Mouse (Mus musculus) embryonic facial prominence, embryonic 11.5 days (tissue): Measurements from ENCODE around the gene Nup93. TPM values are rescaled to one million over a fixed set of nuclear protein-coding genes. Genes with fewer than 3 reads are reported as not detected.

Experiments used
- ATAC-seq: fragments of 200-750 bp; cut with Nextera tagmentation; replicated peaks from 2 replicates; pipeline ENCODE4 v1.8.0; 2017; ENCODE audit warnings: low read depth; ENCODE audit not compliant: insufficient number of reproducible peaks, low FRiP score, low TSS enrichment
- DNase-seq: peaks from one replicate; pipeline ENCODE4 v3.0.0-alpha.2; 2015; ENCODE audit warnings: low spot score
- H3K27ac ChIP-seq: fragments of 300-500 bp; sonication (generic); replicated peaks from 2 replicates; pipeline ENCODE4 v1.5.1; 2014; ENCODE audit warnings: mild to moderate bottlenecking, low read depth, low read length, control low read depth
- H3K27me3 ChIP-seq: fragments of 300-500 bp; sonication (generic); 2 replicates; pipeline ENCODE4 v1.6.1; 2014; ENCODE audit warnings: mild to moderate bottlenecking, low read length, moderate library complexity, mixed read lengths; ENCODE audit not compliant: control insufficient read depth, insufficient read depth
- H3K36me3 ChIP-seq: fragments of 300-500 bp; sonication (generic); replicated peaks from 2 replicates; pipeline ENCODE4 v1.6.1; 2014; ENCODE audit warnings: low read depth, mild to moderate bottlenecking, low read length, moderate library complexity, mixed read lengths; ENCODE audit not compliant: control insufficient read depth, insufficient read depth
- H3K4me1 ChIP-seq: fragments of 300-500 bp; sonication (generic); 2 replicates; pipeline ENCODE4 v1.6.1; 2014; ENCODE audit warnings: low read length, mixed read lengths; ENCODE audit not compliant: control insufficient read depth, insufficient read depth
- H3K4me2 ChIP-seq: fragments of 300-500 bp; sonication (generic); 2 replicates; pipeline ENCODE4 v1.6.1; 2014; ENCODE audit warnings: low read depth, mild to moderate bottlenecking, control low read depth, low read length, moderate library complexity
- H3K4me3 ChIP-seq: fragments of 300-500 bp; sonication (generic); 2 replicates; pipeline ENCODE4 v1.5.1; 2014; ENCODE audit warnings: low read depth, low read length, control low read depth
- H3K9ac ChIP-seq: fragments of 300-500 bp; sonication (generic); replicated peaks from 2 replicates; pipeline ENCODE4 v1.6.1; 2014; ENCODE audit warnings: mild to moderate bottlenecking, control low read depth, low read length
- H3K9me3 ChIP-seq: fragments of 300-500 bp; sonication (generic); replicated peaks from 2 replicates; pipeline ENCODE4 v1.6.1; 2016; ENCODE audit warnings: mild to moderate bottlenecking, low read length, inconsistent platforms, mixed read lengths; ENCODE audit not compliant: control insufficient read depth
- WGBS: fragments of 180-500 bp; shearing (Covaris S2); extraction: QIAGEN DNeasy Blood & Tissue Kit; methylation state at CpG from one replicate; pipeline ENCODE4 v1.1.7; 2014; 5-methylcytosine and 5-hydroxymethylcytosine counted together
- polyA plus RNA-seq: library from polyadenylated mRNA; unstranded; fragments of >200 nt; fragmentation: Nextera tagmentation; extraction: Ambion mirVana; gene quantifications from 2 replicates; pipeline ENCODE4 v1.2.1, GENCODE M21; 2014

Gene Nup93
- polyA plus RNA-seq, 1 experiment from 2014 or later: 132 TPM

DNA sequence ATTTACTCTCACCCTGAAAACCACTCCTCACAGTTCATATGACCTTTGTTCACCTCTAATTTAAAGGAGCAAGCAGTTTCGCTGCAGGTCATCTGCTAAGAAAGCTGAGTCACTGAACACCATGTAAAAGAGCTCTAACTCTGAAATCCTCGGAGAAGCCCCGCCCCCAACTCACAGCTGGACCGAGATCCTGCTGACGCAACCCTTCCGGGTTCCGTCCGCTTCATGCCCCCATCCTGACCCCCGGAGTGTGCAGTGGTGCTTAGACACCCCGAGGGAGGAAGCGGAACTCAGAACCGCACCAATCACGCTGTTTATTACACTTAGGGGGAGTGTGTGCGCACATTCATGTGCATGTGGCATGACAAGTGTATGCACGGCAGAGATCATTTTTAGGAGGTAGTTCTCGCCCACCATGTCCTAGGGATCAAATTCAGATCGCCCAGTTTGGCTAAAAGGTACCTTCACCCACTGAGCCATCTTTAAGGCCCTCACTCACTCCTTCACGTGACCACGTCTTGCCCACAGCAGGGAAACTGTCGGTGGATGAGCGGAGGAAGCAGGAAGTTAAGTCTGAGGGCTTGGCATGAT lies 23.2 kb upstream of the Nup93 start:
- WGBS: 21% methylated on average over 21 of the region's 21 CpGs

DNA sequence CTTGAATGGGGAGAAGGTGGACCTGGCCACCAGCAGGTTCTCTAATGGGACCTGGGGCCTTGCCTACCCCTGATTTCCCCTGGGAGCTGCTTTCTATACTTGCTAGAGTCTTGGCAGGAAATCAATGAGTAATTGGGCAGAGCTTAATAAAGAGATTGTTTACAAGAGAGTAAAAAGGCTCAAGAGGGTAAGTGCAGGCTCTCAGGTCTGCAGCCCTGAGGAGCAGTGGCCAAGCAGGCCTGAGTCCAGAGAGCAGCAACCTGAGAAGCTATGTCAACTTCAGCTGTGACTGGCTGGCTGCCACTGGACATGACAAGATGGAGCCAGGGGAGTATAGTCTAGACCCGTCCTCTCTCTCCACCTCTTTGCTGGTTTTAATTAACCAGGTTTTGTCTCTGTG lies 21.4 kb upstream of the Nup93 start:
- 35% methylated on average over 1 of the region's 1 CpGs for WGBS
- Histone ChIP-seq H3K4me2 (no peak overlapping the region), H3K9ac (no peak overlapping the region), H3K27me3 (no peaks in the 10 kb centered on the region), H3K4me3 (no peak overlapping the region), H3K36me3 (no peaks in the 10 kb centered on the region), H3K27ac (no peak overlapping the region), H3K4me1 (no peaks in the 10 kb centered on the region), H3K9me3 (no peaks in the 10 kb centered on the region)
- ATAC-seq: no peak
- DNase-seq: no peak

More for the DNA sequence above, 23.2 kb upstream of the Nup93 start:
- peak overlapping the region; percentile 51 for H3K4me2 ChIP-seq
- H3K4me1 ChIP-seq: no peaks in the 10 kb centered on the region
- no peak overlapping the region for H3K9ac ChIP-seq
- H3K27ac ChIP-seq: no peak overlapping the region
- H3K27me3 ChIP-seq: peaks cover 12% of the 10 kb centered on the region
- peak; percentile 67 for DNase-seq
- no peaks in the 10 kb centered on the region for H3K9me3 ChIP-seq
- ATAC-seq: no peak
- H3K4me3 ChIP-seq: peak overlapping the region; percentile 25
- no peaks in the 10 kb centered on the region for H3K36me3 ChIP-seq

DNA sequence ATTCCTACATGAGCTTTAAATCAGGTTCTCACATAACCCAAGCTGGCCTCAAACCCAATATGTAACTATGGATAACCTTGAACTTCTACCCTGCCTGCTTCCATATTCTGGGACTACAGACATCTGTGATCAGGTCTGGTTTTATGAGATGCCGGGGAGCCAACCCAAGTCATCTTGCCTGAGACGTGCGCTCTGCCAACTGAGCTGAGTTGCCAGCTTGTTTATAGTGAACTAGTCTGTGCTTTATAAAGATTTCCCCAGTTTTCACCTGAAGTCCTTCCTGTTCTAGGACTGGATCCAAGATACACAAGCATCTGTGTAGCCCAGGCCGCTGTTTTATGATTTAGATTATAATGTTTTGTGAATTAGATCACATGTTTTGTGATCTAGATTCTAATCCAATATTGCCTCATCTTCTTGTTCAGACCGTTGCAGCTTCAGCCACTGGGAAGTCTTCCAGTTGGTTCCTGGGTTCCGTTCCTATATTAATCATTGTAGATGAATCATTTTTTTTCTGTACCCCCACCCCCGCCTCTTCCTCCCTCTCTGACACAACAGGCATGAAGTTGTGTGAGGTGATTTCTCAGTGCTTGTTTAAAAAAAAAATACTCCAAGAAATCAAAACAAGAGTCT lies 19.7 kb upstream of the Nup93 start:
- Histone ChIP-seq H3K27me3 (no peaks in the 10 kb centered on the region), H3K36me3 (no peaks in the 10 kb centered on the region), H3K4me2 (no peak overlapping the region), H3K4me3 (no peak overlapping the region), H3K27ac (no peak overlapping the region), H3K9me3 (no peaks in the 10 kb centered on the region), H3K9ac (no peak overlapping the region), H3K4me1 (no peaks in the 10 kb centered on the region)
- DNase-seq (no peak), ATAC-seq (no peak)
- WGBS: 91% methylated on average over 7 of the region's 7 CpGs

DNA sequence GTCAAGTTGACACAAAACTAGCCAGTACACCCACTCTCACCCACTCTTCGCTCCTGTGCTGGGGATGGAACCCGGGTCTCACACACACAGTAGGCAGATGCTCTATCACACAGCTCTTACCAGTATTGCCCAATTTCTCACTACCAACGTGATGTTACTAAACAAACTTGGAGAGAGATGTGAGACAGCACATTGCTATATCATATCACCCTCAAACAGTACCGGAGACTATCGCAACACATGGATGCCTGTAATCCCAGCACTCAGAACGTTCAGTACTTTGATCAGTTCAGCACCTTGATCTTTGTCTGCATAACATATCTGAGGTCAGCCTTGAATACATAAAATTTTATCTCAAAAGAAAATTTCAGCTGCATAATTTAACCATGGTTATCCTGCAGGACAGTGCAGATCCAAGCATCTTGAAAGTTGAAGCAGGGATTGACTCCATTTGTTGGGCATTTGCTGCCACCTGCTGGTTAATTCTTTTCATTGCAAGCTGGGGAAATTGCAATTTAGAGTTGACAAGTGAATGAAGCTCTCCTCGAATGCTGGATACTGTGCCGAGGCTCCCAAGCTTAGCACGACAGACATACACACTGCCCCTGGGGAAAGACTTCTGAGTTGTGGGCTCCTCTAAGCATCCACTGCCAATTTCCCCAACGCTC lies 15.0 kb upstream of the Nup93 start:
- no peaks in the 10 kb centered on the region for H3K4me1 ChIP-seq
- H3K27ac ChIP-seq: no peak overlapping the region
- DNase-seq (peak; percentile 87), ATAC-seq (peak; percentile 62; the same call in 1 of the 2 replicates)
- no peak overlapping the region for H3K4me3 ChIP-seq
- H3K36me3 ChIP-seq: no peaks in the 10 kb centered on the region
- H3K4me2 ChIP-seq: no peak overlapping the region
- no peak overlapping the region for H3K9ac ChIP-seq
- H3K9me3 ChIP-seq: no peaks in the 10 kb centered on the region
- H3K27me3 ChIP-seq: no peaks in the 10 kb centered on the region
- WGBS: 46% methylated on average over 10 of the region's 10 CpGs

DNA sequence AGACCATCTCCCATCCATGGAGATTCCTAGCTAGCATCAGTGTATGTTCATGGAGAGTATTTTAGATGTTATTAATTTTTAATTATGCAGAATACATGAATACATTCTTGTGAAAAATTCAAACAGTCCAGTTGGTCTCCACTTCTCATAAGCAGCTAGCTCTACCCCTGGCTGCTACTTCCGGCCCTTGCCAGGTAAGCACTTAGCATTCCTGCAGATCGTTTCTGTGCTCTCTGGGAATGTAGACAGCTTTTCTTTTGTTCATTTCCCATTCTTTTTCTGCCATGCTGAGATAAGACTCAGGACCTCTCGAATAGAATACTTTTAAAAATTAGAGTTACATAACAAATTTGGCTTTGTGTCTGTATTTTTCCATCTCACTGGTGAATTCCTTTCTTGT lies 10.3 kb upstream of the Nup93 start:
- DNase-seq (no peak), ATAC-seq (no peak)
- H3K4me3 ChIP-seq: no peak overlapping the region
- H3K9me3 ChIP-seq: no peaks in the 10 kb centered on the region
- no peaks in the 10 kb centered on the region for H3K27me3 ChIP-seq
- H3K4me2 ChIP-seq: no peak overlapping the region
- no peak overlapping the region for H3K9ac ChIP-seq
- H3K36me3 ChIP-seq: no peaks in the 10 kb centered on the region
- no peaks in the 10 kb centered on the region for H3K4me1 ChIP-seq
- no peak overlapping the region for H3K27ac ChIP-seq
- WGBS: 68% methylated on average over 3 of the region's 3 CpGs

DNA sequence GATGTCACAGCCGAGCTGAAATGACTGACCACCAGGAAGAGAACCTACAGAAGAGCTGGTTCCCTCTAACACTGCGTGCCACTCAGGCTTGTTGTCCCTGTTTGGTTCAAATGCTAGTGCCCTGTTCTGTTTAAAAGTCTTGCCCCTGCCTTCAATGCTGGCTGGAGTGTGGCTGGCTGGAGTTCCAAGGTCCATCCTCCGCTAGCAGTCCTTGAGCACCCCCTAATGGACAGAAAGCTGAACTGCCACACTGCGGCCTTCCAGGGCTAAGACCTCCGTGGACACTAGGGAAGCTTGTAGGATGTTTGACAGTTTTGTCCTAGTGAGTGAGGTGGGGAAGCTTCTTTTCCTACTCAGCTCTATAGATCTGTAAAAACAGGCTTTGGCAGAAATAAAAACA lies 8.6 kb upstream of the Nup93 start:
- no peaks in the 10 kb centered on the region for H3K9me3 ChIP-seq
- no peak overlapping the region for H3K27ac ChIP-seq
- DNase-seq (peak; percentile 89), ATAC-seq (peak; percentile 34; the same call in 1 of the 2 replicates)
- H3K4me3 ChIP-seq: no peak overlapping the region
- 16% methylated on average over 5 of the region's 5 CpGs for WGBS
- no peaks in the 10 kb centered on the region for H3K27me3 ChIP-seq
- no peak overlapping the region for H3K9ac ChIP-seq
- H3K4me2 ChIP-seq: no peak overlapping the region
- H3K4me1 ChIP-seq: no peaks in the 10 kb centered on the region
- no peaks in the 10 kb centered on the region for H3K36me3 ChIP-seq

DNA sequence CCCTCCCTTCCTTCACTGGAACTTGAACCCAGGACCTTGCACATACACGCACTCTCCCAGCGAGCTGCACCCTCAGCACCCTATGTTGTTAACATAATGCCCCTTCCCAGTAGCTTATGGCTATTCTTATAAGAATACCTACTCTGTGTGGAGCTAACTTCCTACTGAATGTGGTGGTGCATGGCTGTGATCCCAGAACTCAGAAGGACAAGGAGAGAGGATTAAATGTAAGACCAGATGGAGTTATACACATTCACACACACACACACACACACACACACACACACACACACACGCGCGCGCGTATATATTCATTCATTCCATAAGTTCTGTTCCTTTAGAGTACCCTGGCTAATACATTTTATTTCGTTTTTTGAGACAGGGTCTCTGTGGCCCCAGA lies 8.1 kb upstream of the Nup93 start:
- Histone ChIP-seq H3K4me2 (no peak overlapping the region), H3K9me3 (no peaks in the 10 kb centered on the region), H3K27me3 (no peaks in the 10 kb centered on the region), H3K4me3 (no peak overlapping the region), H3K4me1 (no peaks in the 10 kb centered on the region), H3K27ac (no peak overlapping the region), H3K36me3 (no peaks in the 10 kb centered on the region), H3K9ac (no peak overlapping the region)
- DNase-seq: no peak
- ATAC-seq: no peak
- WGBS: 77% methylated on average over 8 of the region's 8 CpGs

DNA sequence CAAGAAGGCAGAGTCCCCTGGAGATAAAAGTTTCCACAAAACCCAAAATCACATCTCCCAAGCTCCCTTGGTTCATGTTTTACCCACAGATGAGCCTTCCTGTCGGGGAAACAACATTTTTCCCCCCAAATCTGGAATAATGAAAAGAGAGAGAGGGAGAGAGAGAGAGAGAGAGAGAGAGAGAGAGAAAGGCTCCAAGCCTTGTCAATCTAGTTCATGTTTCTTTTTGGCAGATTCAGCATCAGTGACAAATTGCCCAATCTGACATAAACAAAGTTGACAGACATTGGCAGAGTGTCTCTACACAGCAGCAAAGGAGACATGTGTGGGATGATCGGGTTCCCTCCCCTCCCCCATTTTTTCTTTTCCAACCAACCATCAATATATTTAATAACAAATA lies 6.9 kb upstream of the Nup93 start:
- H3K27ac ChIP-seq: no peak overlapping the region
- H3K27me3 ChIP-seq: no peaks in the 10 kb centered on the region
- H3K9ac ChIP-seq: no peak overlapping the region
- no peaks in the 10 kb centered on the region for H3K4me1 ChIP-seq
- H3K4me2 ChIP-seq: no peak overlapping the region
- DNase-seq (no peak), ATAC-seq (no peak)
- no peaks in the 10 kb centered on the region for H3K9me3 ChIP-seq
- H3K4me3 ChIP-seq: no peak overlapping the region
- H3K36me3 ChIP-seq: no peaks in the 10 kb centered on the region
- WGBS: 69% methylated on average over 2 of the region's 2 CpGs
